Mouse (Mus musculus): ENCODE measurements around the gene Cox17.

Gene Cox17

GRCm38 (mm10) chr16:38349881-38350280 lies 3.1 kb downstream of the Cox17 start:
- DNase-seq (ENCODE audit: low read depth): no peak

- DNase-seq (ENCODE audit: low read depth): no peak
Measured at GRCm38 (mm10) chr16:38350361-38350855, 3.6 kb downstream of the Cox17 start.

- no peak for DNase-seq (ENCODE audit: low read depth)
Measured at GRCm38 (mm10) chr16:38350939-38351338, 4.1 kb downstream of the Cox17 start.

- DNase-seq (ENCODE audit: low read depth): no peak
Measured at GRCm38 (mm10) chr16:38352031-38352430, 5.2 kb downstream of the Cox17 start.

GRCm38 (mm10) chr16:38352851-38353250 lies 6.1 kb downstream of the Cox17 start:
- no peak for DNase-seq (ENCODE audit: low read depth)

- DNase-seq (ENCODE audit: low read depth): no peak
Measured at GRCm38 (mm10) chr16:38353642-38354041, 6.9 kb downstream of the Cox17 start.

GRCm38 (mm10) chr16:38354185-38354913 lies 7.6 kb downstream of the Cox17 start:
- no peak for DNase-seq (ENCODE audit: low read depth)

- DNase-seq (ENCODE audit: low read depth): no peak
Measured at GRCm38 (mm10) chr16:38358256-38358812, 11.5 kb downstream of the Cox17 start.

GRCm38 (mm10) chr16:38359241-38359640 lies 12.4 kb downstream of the Cox17 start:
- no peak for DNase-seq (ENCODE audit: low read depth)

GRCm38 (mm10) chr16:38359857-38360256 lies 13.1 kb downstream of the Cox17 start:
- no peak for DNase-seq (ENCODE audit: low read depth)

- no peak for DNase-seq (ENCODE audit: low read depth)
Measured at GRCm38 (mm10) chr16:38360317-38360716, 13.5 kb downstream of the Cox17 start.

GRCm38 (mm10) chr16:38361933-38362332 lies 15.1 kb downstream of the Cox17 start, which contains the start of gene Popdc2:
TSS of gene Popdc2 (plus strand) at chr16:38362209.
- no peak for DNase-seq (ENCODE audit: low read depth)

- no peak for DNase-seq (ENCODE audit: low read depth)
Measured at GRCm38 (mm10) chr16:38362493-38363255, 15.9 kb downstream of the Cox17 start.

GRCm38 (mm10) chr16:38363256-38363595 lies 16.4 kb downstream of the Cox17 start:
- no peak for DNase-seq (ENCODE audit: low read depth)

- DNase-seq (ENCODE audit: low read depth): no peak
Measured at GRCm38 (mm10) chr16:38363657-38364056, 16.9 kb downstream of the Cox17 start.

GRCm38 (mm10) chr16:38365390-38365789 lies 18.6 kb downstream of the Cox17 start:
- DNase-seq (ENCODE audit: low read depth): no peak

GRCm38 (mm10) chr16:38366231-38366630 lies 19.4 kb downstream of the Cox17 start:
- DNase-seq (ENCODE audit: low read depth): no peak

- peak; percentile 85 for DNase-seq (ENCODE audit: low read depth)
Measured at GRCm38 (mm10) chr16:38368336-38368735, 21.5 kb downstream of the Cox17 start.

GRCm38 (mm10) chr16:38369000-38369399 lies 22.2 kb downstream of the Cox17 start:
- DNase-seq (ENCODE audit: low read depth): no peak

- DNase-seq (ENCODE audit: low read depth): no peak
Measured at GRCm38 (mm10) chr16:38369431-38369830, 22.6 kb downstream of the Cox17 start.

GRCm38 (mm10) chr16:38369992-38370484 lies 23.2 kb downstream of the Cox17 start:
- DNase-seq (ENCODE audit: low read depth): no peak

- DNase-seq (ENCODE audit: low read depth): no peak
Measured at GRCm38 (mm10) chr16:38370633-38371374, 24.0 kb downstream of the Cox17 start.

All from 416B (cell line).